Mouse (Mus musculus) embryonic facial prominence, embryonic 13.5 days (tissue): ENCODE data around the gene Fam192a. TPM values are rescaled to one million over a fixed set of nuclear protein-coding genes. Genes with fewer than 3 reads are reported as not detected.

Experiments used
- ATAC-seq: fragments of 200-750 bp; cut with Nextera tagmentation; 2 replicates; pipeline ENCODE4 v1.8.0; 2017; ENCODE audit warnings: low read depth; ENCODE audit not compliant: insufficient number of reproducible peaks, insufficient read depth, low FRiP score, low TSS enrichment
- H3K27ac ChIP-seq: fragments of 300-500 bp; sonication (generic); 2 replicates; pipeline ENCODE4 v1.5.1; 2015; ENCODE audit warnings: moderate library complexity, mild to moderate bottlenecking, inconsistent platforms
- H3K27me3 ChIP-seq: fragments of 300-500 bp; sonication (generic); 2 replicates; pipeline ENCODE4 v1.6.1; 2015; ENCODE audit warnings: mild to moderate bottlenecking, inconsistent platforms
- H3K36me3 ChIP-seq: fragments of 300-500 bp; sonication (generic); 2 replicates; pipeline ENCODE4 v1.6.1; 2015; ENCODE audit warnings: mild to moderate bottlenecking, inconsistent platforms
- H3K4me1 ChIP-seq: fragments of 300-500 bp; sonication (generic); 2 replicates; pipeline ENCODE4 v1.6.1; 2015; ENCODE audit warnings: inconsistent platforms
- H3K4me2 ChIP-seq: fragments of 300-500 bp; sonication (generic); 2 replicates; pipeline ENCODE4 v1.6.1; 2015; ENCODE audit warnings: moderate library complexity, mild to moderate bottlenecking, inconsistent platforms
- H3K4me3 ChIP-seq: fragments of 300-500 bp; sonication (generic); 2 replicates; pipeline ENCODE4 v1.5.1; 2015; ENCODE audit warnings: mild to moderate bottlenecking, inconsistent platforms
- H3K9ac ChIP-seq: fragments of 300-500 bp; sonication (generic); 2 replicates; pipeline ENCODE4 v1.6.1; 2015; ENCODE audit warnings: mild to moderate bottlenecking, inconsistent platforms
- H3K9me3 ChIP-seq: fragments of 300-500 bp; sonication (generic); 2 replicates; pipeline ENCODE4 v1.6.1; 2016; ENCODE audit warnings: inconsistent platforms
- WGBS: fragments of 180-500 bp; shearing (Covaris S2); methylation state at CpG from one replicate; pipeline ENCODE4 v1.1.7; 2015; ENCODE audit warnings: mixed read lengths; 5-methylcytosine and 5-hydroxymethylcytosine counted together
- polyA plus RNA-seq: library from polyadenylated mRNA; unstranded; fragments of >200 nt; fragmentation: Nextera tagmentation; extraction: Ambion mirVana; gene quantifications from 2 replicates; pipeline ENCODE4 v1.2.1, GENCODE M21; 2015

Gene Fam192a
- 77.1 and 85.3 TPM in 2 replicates for polyA plus RNA-seq

GRCm38 (mm10) chr8:94601607-94602385 is at the start of gene Fam192a, which contains the start of gene Rspry1:
Gene Fam192a (minus strand): TSS chr8:94601997.
Gene Rspry1 (plus strand): TSS chr8:94601937.
- H3K27me3 ChIP-seq = no peaks in the 10 kb centered on the region

GRCm38 (mm10) chr8:94649496-94649895 is 47.7 kb upstream of the Fam192a start:
- H3K4me1 ChIP-seq = no peaks in the 10 kb centered on the region
- no peaks in the 10 kb centered on the region for H3K27me3 ChIP-seq
- H3K9ac ChIP-seq = no peak overlapping the region
- WGBS = 31% methylated on average over 3 of the region's 3 CpGs
- H3K4me2 ChIP-seq = no peak overlapping the region
- no peak for ATAC-seq
- peaks cover 76% of the 10 kb centered on the region for H3K36me3 ChIP-seq
- no peak overlapping the region for H3K27ac ChIP-seq
- no peaks in the 10 kb centered on the region for H3K9me3 ChIP-seq
- H3K4me3 ChIP-seq = no peak overlapping the region

More at GRCm38 (mm10) chr8:94601607-94602385, at the start of gene Fam192a, which contains the start of gene Rspry1:
- whole genome bisulfite sequencing = under 1% methylated on average over 53 of the region's 55 CpGs
- peak; percentile 99 for ATAC-seq
- Histone ChIP-seq H3K9me3 (no peaks in the 10 kb centered on the region), H3K27ac (peak within 1 kb of the TSS; percentile 93), H3K4me2 (peak within 1 kb of the TSS; percentile 88), H3K4me1 (peaks cover 22% of the 10 kb centered on the region), H3K4me3 (peak within 1 kb of the TSS; percentile 99), H3K9ac (peak within 1 kb of the TSS; percentile 97), H3K36me3 (no peaks in the 10 kb centered on the region)

GRCm38 (mm10) chr8:94646165-94646564 is 44.4 kb upstream of the Fam192a start:
- Histone ChIP-seq H3K4me3 (no peak overlapping the region), H3K9me3 (no peaks in the 10 kb centered on the region), H3K4me2 (no peak overlapping the region), H3K27ac (no peak overlapping the region), H3K9ac (no peak overlapping the region), H3K36me3 (peaks cover 71% of the 10 kb centered on the region), H3K4me1 (no peaks in the 10 kb centered on the region), H3K27me3 (no peaks in the 10 kb centered on the region)
- WGBS = 93% methylated on average over 3 of the region's 3 CpGs
- no peak for ATAC-seq

- Histone ChIP-seq H3K36me3 (peaks cover 75% of the 10 kb centered on the region), H3K27ac (no peak overlapping the region), H3K4me1 (no peaks in the 10 kb centered on the region), H3K9me3 (no peaks in the 10 kb centered on the region), H3K9ac (no peak overlapping the region), H3K4me2 (no peak overlapping the region), H3K27me3 (no peaks in the 10 kb centered on the region), H3K4me3 (no peak overlapping the region)
- WGBS = 51% methylated on average over 1 of the region's 1 CpGs
- no peak for ATAC-seq
Measured at GRCm38 (mm10) chr8:94645202-94645601, 43.4 kb upstream of the Fam192a start.

GRCm38 (mm10) chr8:94641938-94642337 is 40.1 kb upstream of the Fam192a start:
- Histone ChIP-seq H3K36me3 (peaks cover 82% of the 10 kb centered on the region), H3K27ac (no peak overlapping the region), H3K9ac (no peak overlapping the region), H3K4me1 (no peaks in the 10 kb centered on the region), H3K4me3 (no peak overlapping the region), H3K27me3 (no peaks in the 10 kb centered on the region), H3K9me3 (no peaks in the 10 kb centered on the region), H3K4me2 (no peak overlapping the region)
- no peak for ATAC-seq
- WGBS = 91% methylated on average over 3 of the region's 3 CpGs

GRCm38 (mm10) chr8:94641183-94641582 is 39.4 kb upstream of the Fam192a start:
- no peak overlapping the region for H3K27ac ChIP-seq
- no peak for ATAC-seq
- no peak overlapping the region for H3K9ac ChIP-seq
- no peaks in the 10 kb centered on the region for H3K27me3 ChIP-seq
- H3K4me3 ChIP-seq = no peak overlapping the region
- no peak overlapping the region for H3K4me2 ChIP-seq
- no peaks in the 10 kb centered on the region for H3K9me3 ChIP-seq
- no peaks in the 10 kb centered on the region for H3K4me1 ChIP-seq
- 98% methylated on average over 2 of the region's 2 CpGs for WGBS
- peaks cover 82% of the 10 kb centered on the region for H3K36me3 ChIP-seq

GRCm38 (mm10) chr8:94634211-94634610 is 32.4 kb upstream of the Fam192a start:
- no peak overlapping the region for H3K4me2 ChIP-seq
- no peak overlapping the region for H3K4me3 ChIP-seq
- no peak overlapping the region for H3K27ac ChIP-seq
- H3K9me3 ChIP-seq = no peaks in the 10 kb centered on the region
- no peak for ATAC-seq
- no peak overlapping the region for H3K9ac ChIP-seq
- H3K4me1 ChIP-seq = no peaks in the 10 kb centered on the region
- no peaks in the 10 kb centered on the region for H3K27me3 ChIP-seq
- H3K36me3 ChIP-seq = peaks cover 83% of the 10 kb centered on the region

- WGBS = 90% methylated on average over 2 of the region's 2 CpGs
- Histone ChIP-seq H3K27me3 (no peaks in the 10 kb centered on the region), H3K4me2 (no peak overlapping the region), H3K9me3 (no peaks in the 10 kb centered on the region), H3K4me1 (no peaks in the 10 kb centered on the region), H3K4me3 (no peak overlapping the region), H3K27ac (no peak overlapping the region), H3K9ac (no peak overlapping the region), H3K36me3 (peaks cover 82% of the 10 kb centered on the region)
- ATAC-seq = no peak
Measured at GRCm38 (mm10) chr8:94633564-94634194, 31.9 kb upstream of the Fam192a start.

- Histone ChIP-seq H3K9me3 (no peaks in the 10 kb centered on the region), H3K4me2 (no peak overlapping the region), H3K27ac (no peak overlapping the region), H3K27me3 (no peaks in the 10 kb centered on the region), H3K4me3 (no peak overlapping the region), H3K9ac (no peak overlapping the region), H3K36me3 (peaks cover 37% of the 10 kb centered on the region), H3K4me1 (no peaks in the 10 kb centered on the region)
- WGBS = 73% methylated on average over 1 of the region's 1 CpGs
- ATAC-seq = no peak
Measured at GRCm38 (mm10) chr8:94624885-94625284, 23.1 kb upstream of the Fam192a start.

GRCm38 (mm10) chr8:94607064-94607463 is 5.3 kb upstream of the Fam192a start:
- no peaks in the 10 kb centered on the region for H3K27me3 ChIP-seq
- no peak overlapping the region for H3K9ac ChIP-seq
- no peak for ATAC-seq
- H3K36me3 ChIP-seq = 0 out of 2 replicates have a peak, but pooled peaks cover 5% of the 10 kb centered on the region
- no peak overlapping the region for H3K4me2 ChIP-seq
- no peaks in the 10 kb centered on the region for H3K9me3 ChIP-seq
- no peak overlapping the region for H3K27ac ChIP-seq
- H3K4me1 ChIP-seq = peaks cover 14% of the 10 kb centered on the region
- H3K4me3 ChIP-seq = no peak overlapping the region
- 92% methylated on average over 5 of the region's 5 CpGs for WGBS

GRCm38 (mm10) chr8:94604030-94604429 is 2.2 kb upstream of the Fam192a start:
- ATAC-seq = no peak
- Histone ChIP-seq H3K4me2 (peak overlapping the region; percentile 88), H3K9me3 (no peaks in the 10 kb centered on the region), H3K4me1 (peaks cover 22% of the 10 kb centered on the region), H3K4me3 (no peak overlapping the region), H3K27ac (no peak overlapping the region), H3K36me3 (0 out of 2 replicates have a peak, but pooled peaks cover 5% of the 10 kb centered on the region), H3K9ac (no peak overlapping the region), H3K27me3 (no peaks in the 10 kb centered on the region)
- 79% methylated on average over 2 of the region's 2 CpGs for WGBS
